Mouse (Mus musculus) CD4-positive, CD25-positive, alpha-beta regulatory T cell, adult 2 months (primary cell): ENCODE measurements around the gene Hist1h2ad.

Source experiments
- DNase-seq: peaks from one replicate; pipeline ENCODE4 v3.0.0-alpha.2; 2012; ENCODE audit warnings: low read depth, low spot score

Hist1h2ad gene

GRCm38 (mm10) chr13:23620056-23620732, 46.0 kb downstream of the Hist1h2ad start:
- DNase-seq = peak; percentile 18

GRCm38 (mm10) chr13:23620733-23621531, 46.8 kb downstream of the Hist1h2ad start, which contains the start of gene Hist1h2be:
Gene Hist1h2be, minus strand, starts transcription at chr13:23621124.
- DNase-seq = peak; percentile 92

DNA sequence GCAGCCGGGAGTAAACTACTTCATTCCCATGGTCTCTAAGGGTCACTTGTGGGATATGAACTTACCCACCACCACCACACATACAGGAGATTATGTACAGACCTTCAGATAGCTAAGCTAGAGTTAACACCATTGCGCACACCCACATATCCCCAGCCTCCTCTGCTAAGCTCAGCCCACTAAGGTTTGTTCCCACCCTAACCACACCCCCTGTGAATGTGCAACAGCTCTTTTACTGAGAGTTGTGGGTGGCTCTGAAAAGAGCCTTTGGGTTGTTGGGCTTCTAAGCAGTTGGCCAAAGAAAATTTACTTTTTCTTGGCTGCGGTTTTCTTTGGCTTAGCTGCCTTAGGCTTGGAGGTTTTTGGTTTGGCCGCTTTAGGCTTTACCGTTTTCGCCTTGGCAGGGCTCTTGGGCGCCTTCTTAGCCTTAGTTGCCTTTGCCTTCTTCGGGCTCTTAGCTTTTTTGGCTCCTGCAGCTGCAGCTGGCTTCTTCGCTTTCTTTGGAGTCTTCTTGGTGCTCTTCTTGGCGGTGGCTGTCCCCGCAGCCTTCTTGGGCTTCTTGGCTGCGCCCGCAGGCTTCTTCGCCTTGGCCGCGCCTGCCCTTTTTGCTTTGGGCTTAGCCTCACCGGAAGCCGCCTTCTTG, 47.5 kb downstream of the Hist1h2ad start:
- DNase-seq = peak; percentile 90

DNA sequence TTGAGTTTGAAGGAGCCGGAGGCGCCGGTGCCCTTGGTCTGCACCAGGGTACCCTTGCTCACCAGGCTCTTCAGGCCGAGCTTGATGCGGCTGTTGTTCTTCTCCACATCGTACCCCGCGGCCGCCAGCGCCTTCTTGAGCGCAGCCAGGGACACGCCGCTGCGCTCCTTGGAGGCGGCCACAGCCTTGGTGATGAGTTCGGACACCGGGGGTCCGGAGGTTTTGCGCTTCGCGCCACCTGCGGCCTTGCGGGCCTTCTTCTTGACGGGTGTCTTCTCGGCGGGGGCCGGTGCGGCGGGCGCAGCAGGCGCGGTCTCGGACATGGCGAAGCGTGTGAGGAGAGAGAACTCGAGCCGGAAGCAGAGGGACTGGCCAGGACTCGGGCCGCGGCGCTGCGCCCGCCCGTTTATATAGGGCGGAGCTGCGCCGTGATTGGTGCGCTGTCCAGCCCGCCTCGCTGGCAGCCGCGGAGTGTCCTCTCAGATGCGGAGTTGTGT, 48.0 kb downstream of the Hist1h2ad start, which contains the start of gene Hist1h1e:
TSS of gene Hist1h1e (minus strand) at position 384 of the 497 bp plus-strand sequence.
- DNase-seq = peak; percentile 85

GRCm38 (mm10) chr13:23622861-23623450, 48.8 kb downstream of the Hist1h2ad start:
- DNase-seq = peak; percentile 27
